Mouse (Mus musculus) forebrain, embryonic 11.5 days (tissue): ENCODE measurements around the gene Rasl12. TPM values are rescaled to one million over a fixed set of nuclear protein-coding genes. Genes with fewer than 3 reads are reported as not detected.

Experiments used
- ATAC-seq: fragments of 200-750 bp; cut with Nextera tagmentation; replicated peaks from 2 replicates; pipeline ENCODE4 v1.8.0; 2017; ENCODE audit warnings: moderate TSS enrichment; ENCODE audit not compliant: low FRiP score
- DNase-seq: peaks from one replicate; pipeline ENCODE4 v3.0.0-alpha.2; 2017; ENCODE audit warnings: low spot score
- H3K27ac ChIP-seq: fragments of 300-500 bp; sonication (generic); 2 replicates; pipeline ENCODE4 v1.5.1; 2014; ENCODE audit warnings: low read depth, low read length
- H3K27me3 ChIP-seq: fragments of 300-500 bp; sonication (generic); 2 replicates; pipeline ENCODE4 v1.6.1; 2014; ENCODE audit warnings: mild to moderate bottlenecking, low read length, mixed read lengths; ENCODE audit not compliant: control insufficient read depth, insufficient read depth
- H3K36me3 ChIP-seq: fragments of 300-500 bp; sonication (generic); 2 replicates; pipeline ENCODE4 v1.6.1; 2014; ENCODE audit warnings: mild to moderate bottlenecking, low read length, moderate library complexity, mixed read lengths; ENCODE audit not compliant: control insufficient read depth, insufficient read depth
- H3K4me1 ChIP-seq: fragments of 300-500 bp; sonication (generic); replicated peaks from 2 replicates; pipeline ENCODE4 v1.6.1; 2014; ENCODE audit warnings: low read length, mixed read lengths; ENCODE audit not compliant: control insufficient read depth, insufficient read depth
- H3K4me2 ChIP-seq: fragments of 300-500 bp; sonication (generic); 2 replicates; pipeline ENCODE4 v1.6.1; 2014; ENCODE audit warnings: low read depth, mild to moderate bottlenecking, low read length, moderate library complexity, mixed read lengths; ENCODE audit not compliant: severe bottlenecking
- H3K4me3 ChIP-seq: fragments of 300-500 bp; sonication (generic); 2 replicates; pipeline ENCODE4 v1.5.1; 2014; ENCODE audit warnings: low read depth, low read length
- H3K9ac ChIP-seq: fragments of 300-500 bp; sonication (generic); 2 replicates; pipeline ENCODE4 v1.6.1; 2014; ENCODE audit warnings: low read length
- H3K9me3 ChIP-seq: fragments of 300-500 bp; sonication (generic); 2 replicates; pipeline ENCODE4 v1.6.1; 2016; ENCODE audit warnings: low read length, mixed read lengths; ENCODE audit not compliant: control insufficient read depth
- WGBS: fragments of 180-500 bp; shearing (Covaris S2); extraction: QIAGEN DNeasy Blood & Tissue Kit; methylation state at CpG from one replicate; pipeline ENCODE4 v1.1.7; 2014; 5-methylcytosine and 5-hydroxymethylcytosine counted together
- polyA plus RNA-seq: library from polyadenylated mRNA; unstranded; fragments of >200 nt; fragmentation: Nextera tagmentation; extraction: Ambion mirVana; gene quantifications from 2 replicates; pipeline ENCODE4 v1.2.1, GENCODE M21; 2014

Rasl12 gene
- polyA plus RNA-seq, 1 experiment from 2014 or later = 7.2 TPM

DNA sequence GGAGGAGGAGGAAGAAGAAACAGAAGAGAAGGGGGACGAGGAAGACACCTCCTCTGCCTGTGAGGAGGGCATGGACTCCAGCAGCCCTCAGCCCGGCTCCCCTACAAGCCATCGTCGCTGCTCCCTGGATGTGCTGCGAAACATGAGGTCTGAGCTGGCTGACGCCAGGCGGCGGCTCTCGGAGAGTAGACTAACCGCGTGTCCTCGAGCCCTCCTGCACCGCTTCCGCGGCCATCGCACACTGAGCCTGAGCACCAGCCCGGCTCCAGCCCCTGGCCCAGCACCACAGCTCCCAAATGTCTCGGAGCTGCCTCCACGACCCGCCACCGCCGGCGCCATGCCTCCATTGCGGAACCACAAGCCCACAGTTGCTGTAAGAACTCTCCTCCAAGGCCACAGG lies 26.6 kb upstream of the Rasl12 start:
- Histone ChIP-seq H3K9ac (no peak overlapping the region), H3K27me3 (no peaks in the 10 kb centered on the region), H3K4me2 (no peak overlapping the region), H3K4me3 (no peak overlapping the region), H3K9me3 (no peaks in the 10 kb centered on the region), H3K27ac (no peak overlapping the region), H3K36me3 (no peaks in the 10 kb centered on the region; the same call in 1 of the 2 replicates), H3K4me1 (no peaks in the 10 kb centered on the region)
- ATAC-seq (no peak), DNase-seq (no peak)
- 82% methylated on average over 24 of the region's 24 CpGs for WGBS

DNA sequence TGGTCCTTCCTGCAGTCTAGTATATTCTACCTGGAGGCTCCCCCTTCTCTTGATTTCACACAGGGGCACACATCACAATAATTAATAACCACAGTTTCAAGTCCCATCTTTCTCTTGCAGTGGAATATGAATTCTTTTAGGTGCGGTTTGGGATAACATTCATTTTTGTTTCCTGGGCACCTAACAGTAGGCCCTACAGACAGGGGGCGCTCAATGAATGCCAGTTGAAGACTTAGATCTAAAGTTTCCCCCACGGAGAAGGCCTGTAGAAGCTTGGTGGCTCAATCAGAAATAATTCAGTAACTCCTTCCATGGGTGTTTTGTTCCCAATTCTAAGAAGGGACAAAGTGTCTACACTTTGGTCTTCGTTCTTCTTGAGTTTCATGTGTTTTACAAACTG lies 25.9 kb upstream of the Rasl12 start:
- 76% methylated on average over 4 of the region's 4 CpGs for WGBS
- no peak overlapping the region for H3K9ac ChIP-seq
- H3K4me2 ChIP-seq = no peak overlapping the region
- no peaks in the 10 kb centered on the region for H3K4me1 ChIP-seq
- no peaks in the 10 kb centered on the region; the same call in 1 of the 2 replicates for H3K36me3 ChIP-seq
- no peaks in the 10 kb centered on the region for H3K9me3 ChIP-seq
- no peak overlapping the region for H3K4me3 ChIP-seq
- ATAC-seq = no peak
- no peak overlapping the region for H3K27ac ChIP-seq
- DNase-seq = no peak
- no peaks in the 10 kb centered on the region for H3K27me3 ChIP-seq

DNA sequence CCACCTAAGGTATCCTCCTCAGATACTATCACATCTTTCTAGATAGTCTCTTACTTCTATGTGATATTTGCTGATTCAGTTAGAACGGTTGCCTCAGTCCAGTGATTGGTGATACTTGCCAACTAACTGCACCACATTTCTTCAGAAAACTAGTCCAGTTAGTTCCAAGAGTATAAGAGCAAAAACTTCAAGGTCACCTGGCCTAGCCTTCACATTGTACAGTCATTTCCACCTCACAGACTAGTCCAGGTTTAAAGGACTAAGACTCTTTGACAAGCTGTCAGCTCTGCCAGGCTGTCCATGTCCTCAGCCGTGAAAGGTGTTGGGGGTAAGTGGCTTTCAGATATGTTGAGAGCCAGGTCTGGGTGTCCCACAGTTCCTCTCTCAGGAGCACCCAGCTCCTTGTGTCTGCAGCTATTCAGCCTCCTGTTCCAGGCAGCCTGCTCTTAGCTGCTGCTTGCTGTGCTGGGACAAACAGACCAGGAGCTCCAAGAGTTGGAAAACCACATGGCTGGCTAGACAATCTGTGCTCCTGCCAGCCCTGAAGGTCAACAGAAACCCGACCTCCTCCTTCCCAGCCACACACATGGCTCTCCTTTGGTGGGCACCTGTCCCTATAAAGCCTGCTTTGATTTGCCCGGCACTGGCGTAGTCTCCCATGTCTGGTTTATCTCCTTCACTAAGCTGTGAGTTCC lies 23.7 kb upstream of the Rasl12 start:
- DNase-seq (no peak), ATAC-seq (no peak)
- Histone ChIP-seq H3K4me2 (no peak overlapping the region), H3K9me3 (no peaks in the 10 kb centered on the region), H3K4me1 (no peaks in the 10 kb centered on the region), H3K9ac (no peak overlapping the region), H3K27ac (no peak overlapping the region), H3K36me3 (no peaks in the 10 kb centered on the region; the same call in 1 of the 2 replicates), H3K4me3 (no peak overlapping the region), H3K27me3 (no peaks in the 10 kb centered on the region)
- 84% methylated on average over 5 of the region's 5 CpGs for WGBS

DNA sequence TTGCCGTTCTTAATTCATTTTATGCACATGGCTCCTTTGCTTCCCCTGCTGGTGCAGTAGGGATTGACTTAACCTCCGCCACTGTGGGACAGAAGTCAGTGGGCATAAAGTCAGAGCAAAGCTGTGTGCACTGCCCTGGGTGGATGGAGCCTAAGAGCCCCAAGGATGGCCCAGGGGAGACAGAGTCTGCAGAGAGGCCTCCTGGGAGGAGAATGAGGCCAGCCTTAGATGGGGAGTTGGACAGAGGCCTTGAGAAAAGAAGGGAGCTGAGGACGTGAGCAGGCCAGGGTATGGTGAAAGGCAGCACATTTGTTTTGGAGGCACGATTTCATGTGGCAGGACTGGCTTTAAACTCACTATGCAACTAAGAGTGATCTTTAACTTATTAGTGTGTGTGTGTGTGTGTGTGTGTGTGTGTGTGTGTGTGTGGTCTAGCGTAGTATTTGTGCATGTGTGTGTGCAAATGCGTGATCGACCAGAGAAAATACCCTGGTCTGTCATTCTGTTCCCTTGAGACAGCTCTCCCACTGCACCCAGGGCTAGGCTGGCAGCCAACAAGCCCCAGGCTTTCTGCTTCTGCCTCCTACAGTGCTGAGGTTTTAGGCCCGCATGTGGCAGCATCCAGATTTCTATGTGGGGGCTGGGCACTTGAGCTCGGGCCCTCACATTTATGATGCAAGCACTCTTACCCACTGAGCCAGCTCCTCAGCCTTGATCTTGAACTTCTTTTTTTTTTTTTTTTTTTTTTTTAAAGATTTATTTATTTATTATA lies 23.0 kb upstream of the Rasl12 start:
- no peaks in the 10 kb centered on the region for H3K4me1 ChIP-seq
- 91% methylated on average over 9 of the region's 9 CpGs for WGBS
- H3K27ac ChIP-seq = no peak overlapping the region
- no peak overlapping the region for H3K4me3 ChIP-seq
- no peaks in the 10 kb centered on the region for H3K27me3 ChIP-seq
- no peaks in the 10 kb centered on the region; the same call in 1 of the 2 replicates for H3K36me3 ChIP-seq
- H3K9ac ChIP-seq = no peak overlapping the region
- no peak overlapping the region for H3K4me2 ChIP-seq
- H3K9me3 ChIP-seq = no peaks in the 10 kb centered on the region
- no peak for DNase-seq
- no peak for ATAC-seq

DNA sequence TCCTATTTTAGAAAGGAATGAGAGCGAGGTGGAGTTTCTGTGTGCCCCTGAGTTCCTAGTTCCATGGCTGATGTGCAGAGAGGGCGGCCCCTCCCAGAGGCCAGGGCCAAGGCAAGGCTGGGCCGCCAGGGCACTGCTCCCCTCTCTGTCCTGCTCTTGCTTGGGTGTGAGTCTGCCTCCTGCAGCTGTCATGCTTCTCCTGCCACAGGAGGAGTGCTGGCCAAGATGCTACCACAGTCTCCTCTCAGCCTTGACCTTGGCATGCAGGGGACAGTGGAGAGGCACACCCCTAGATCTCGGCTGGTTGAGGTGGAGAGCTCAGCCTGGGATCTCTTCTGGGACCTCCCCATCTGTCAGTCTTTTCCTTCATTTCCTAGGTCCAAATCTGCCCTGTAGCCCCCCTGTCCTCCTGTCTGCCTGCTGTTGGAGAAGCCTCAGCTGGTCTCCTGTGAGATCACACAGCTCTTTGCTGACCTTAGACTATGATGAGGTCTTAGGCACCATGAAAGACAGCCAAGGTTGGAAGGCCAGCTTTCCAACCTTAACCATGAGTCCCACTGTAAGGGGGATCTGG lies 17.2 kb upstream of the Rasl12 start:
- DNase-seq (no peak), ATAC-seq (no peak)
- H3K9me3 ChIP-seq = no peaks in the 10 kb centered on the region
- H3K36me3 ChIP-seq = no peaks in the 10 kb centered on the region
- no peaks in the 10 kb centered on the region for H3K4me1 ChIP-seq
- no peaks in the 10 kb centered on the region for H3K27me3 ChIP-seq
- H3K9ac ChIP-seq = no peak overlapping the region
- H3K4me3 ChIP-seq = no peak overlapping the region
- 84% methylated on average over 4 of the region's 4 CpGs for WGBS
- H3K4me2 ChIP-seq = no peak overlapping the region
- H3K27ac ChIP-seq = no peak overlapping the region

DNA sequence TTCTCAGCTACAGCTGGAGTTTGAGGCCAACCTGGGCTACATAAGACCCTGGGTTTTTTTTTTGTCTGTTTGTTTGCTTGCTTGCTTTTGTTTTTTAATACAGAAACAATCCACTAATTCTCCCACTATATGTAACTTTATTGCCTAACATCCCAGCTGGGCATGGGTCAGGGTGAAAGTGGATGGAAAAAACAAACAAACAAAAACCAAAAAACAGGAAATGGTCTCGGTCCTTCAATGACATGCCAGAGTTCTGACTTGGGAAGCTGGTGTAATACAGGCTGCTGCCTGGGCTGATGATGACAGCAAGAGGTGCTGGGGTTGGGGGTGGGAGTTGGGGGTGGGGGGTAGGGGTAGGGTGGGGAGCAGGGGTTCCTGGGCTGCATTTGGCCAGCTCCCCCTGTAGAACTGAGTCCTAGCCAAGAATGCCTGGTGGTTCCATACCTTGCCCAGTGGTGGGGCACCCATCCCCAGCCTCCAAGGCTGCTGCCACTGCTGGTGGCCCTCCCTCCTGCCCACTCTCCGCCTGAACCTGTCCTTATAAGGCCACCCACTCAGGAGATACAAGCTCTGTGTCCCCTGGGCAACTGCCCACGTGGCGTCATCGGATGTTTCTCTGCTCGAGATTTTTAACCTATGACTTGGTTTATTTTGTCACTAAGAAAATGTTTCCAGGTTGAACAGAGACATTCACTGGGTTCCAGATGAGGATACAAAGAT lies 16.1 kb upstream of the Rasl12 start:
- H3K27me3 ChIP-seq = no peaks in the 10 kb centered on the region
- H3K9me3 ChIP-seq = no peaks in the 10 kb centered on the region
- H3K4me3 ChIP-seq = no peak overlapping the region
- H3K36me3 ChIP-seq = no peaks in the 10 kb centered on the region
- no peak overlapping the region for H3K27ac ChIP-seq
- H3K4me1 ChIP-seq = 0 out of 2 replicates have a peak, but pooled peaks cover 4% of the 10 kb centered on the region
- no peak for DNase-seq
- WGBS = 73% methylated on average over 6 of the region's 6 CpGs
- no peak overlapping the region for H3K4me2 ChIP-seq
- no peak for ATAC-seq
- no peak overlapping the region for H3K9ac ChIP-seq

DNA sequence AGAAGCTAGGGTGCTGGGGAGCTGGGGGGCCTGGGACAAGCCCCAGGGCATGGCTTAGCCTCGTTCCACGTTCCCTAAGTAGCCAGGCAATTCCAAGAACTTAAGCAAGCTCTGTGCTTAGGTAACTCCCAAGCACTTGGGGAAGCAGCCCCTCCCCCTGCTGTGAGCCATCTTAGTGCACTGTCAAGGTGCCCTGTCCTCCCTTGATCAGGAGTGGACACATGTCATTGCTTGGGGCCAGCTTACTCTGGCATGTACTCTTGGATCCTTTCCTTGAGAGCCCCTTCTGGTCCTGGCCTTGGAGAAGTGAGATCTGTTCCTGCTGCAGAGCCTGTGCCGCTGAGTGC lies 15.6 kb upstream of the Rasl12 start:
- WGBS = 48% methylated on average over 3 of the region's 3 CpGs
- no peaks in the 10 kb centered on the region for H3K36me3 ChIP-seq
- ATAC-seq = no peak
- no peaks in the 10 kb centered on the region for H3K27me3 ChIP-seq
- no peaks in the 10 kb centered on the region for H3K9me3 ChIP-seq
- H3K4me1 ChIP-seq = 0 out of 2 replicates have a peak, but pooled peaks cover 4% of the 10 kb centered on the region
- no peak overlapping the region for H3K9ac ChIP-seq
- no peak overlapping the region for H3K27ac ChIP-seq
- H3K4me3 ChIP-seq = no peak overlapping the region
- no peak overlapping the region for H3K4me2 ChIP-seq
- no peak for DNase-seq

DNA sequence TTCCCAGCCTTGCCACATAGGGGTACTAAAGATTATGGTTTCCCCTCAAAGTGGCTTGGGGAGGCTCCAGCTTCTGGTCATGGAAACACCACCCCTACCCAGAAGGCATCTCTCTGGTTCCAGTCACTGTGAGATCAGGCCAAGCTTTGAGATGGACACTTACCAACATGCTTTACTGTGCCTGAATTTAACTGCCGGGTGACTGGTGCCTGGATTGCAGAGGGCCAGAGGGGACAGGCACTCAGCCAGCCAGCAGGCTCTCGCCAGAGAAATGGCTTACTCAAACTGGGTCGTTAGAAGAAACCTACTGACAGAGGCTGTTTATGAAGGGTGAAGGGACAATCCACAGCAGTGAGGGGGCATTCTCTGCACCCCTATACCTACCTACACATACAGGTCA lies 14.0 kb upstream of the Rasl12 start:
- Histone ChIP-seq H3K4me3 (no peak overlapping the region), H3K27ac (no peak overlapping the region), H3K4me2 (no peak overlapping the region), H3K4me1 (0 out of 2 replicates have a peak, but pooled peaks cover 4% of the 10 kb centered on the region), H3K9ac (no peak overlapping the region), H3K36me3 (no peaks in the 10 kb centered on the region), H3K9me3 (no peaks in the 10 kb centered on the region), H3K27me3 (no peaks in the 10 kb centered on the region)
- ATAC-seq = no peak
- DNase-seq = no peak
- 68% methylated on average over 3 of the region's 3 CpGs for WGBS
